Mouse (Mus musculus): ENCODE measurements around the gene Pom121l2. TPM values are rescaled to one million over a fixed set of nuclear protein-coding genes. Genes with fewer than 3 reads are reported as not detected.
A peak's percentile ranks its signal among the peaks of the same experiment; 100 is the strongest.

Gene Pom121l2
- polyA plus RNA-seq, 1 experiment from 2014 or later: 0.07 TPM

- Histone ChIP-seq H3K27me3 (replicated peaks) (no peaks in the 10 kb centered on the region), H3K36me3 (no peaks in the 10 kb centered on the region), H3K9ac (peak overlapping the region; percentile 79), H3K27ac (replicated peaks) (peak overlapping the region; percentile 81), H3K4me1 (peaks cover 42% of the 10 kb centered on the region), H3K4me2 (peak overlapping the region; percentile 78), H3K4me3 (peak overlapping the region; percentile 53), H3K9me3 (no peaks in the 10 kb centered on the region)
- WGBS: 4% methylated on average over 20 of the region's 23 CpGs
- no peak for ATAC-seq (ENCODE audit: extremely low read depth, insufficient number of reproducible peaks, low FRiP score, low TSS enrichment)
These were observed 55.4 kb downstream of the Pom121l2 start for GRCm38 (mm10) chr13:22036149-22036956.

- peak overlapping the region; percentile 81 for H3K27ac ChIP-seq (replicated peaks)
- H3K9ac ChIP-seq: peak overlapping the region; percentile 79
- ATAC-seq (ENCODE audit: extremely low read depth, insufficient number of reproducible peaks, low FRiP score, low TSS enrichment): no peak
- peak overlapping the region; percentile 78 for H3K4me2 ChIP-seq
- WGBS: 65% methylated on average over 3 of the region's 3 CpGs
- peaks cover 47% of the 10 kb centered on the region for H3K4me1 ChIP-seq
- no peaks in the 10 kb centered on the region for H3K36me3 ChIP-seq
- H3K4me3 ChIP-seq: peak overlapping the region; percentile 53
- no peaks in the 10 kb centered on the region for H3K27me3 ChIP-seq (replicated peaks)
- no peaks in the 10 kb centered on the region for H3K9me3 ChIP-seq
These were observed 56.0 kb downstream of the Pom121l2 start for GRCm38 (mm10) chr13:22036986-22037385.

GRCm38 (mm10) chr13:22037415-22037814 lies 56.4 kb downstream of the Pom121l2 start:
- WGBS: 80% methylated on average over 2 of the region's 2 CpGs
- Histone ChIP-seq H3K36me3 (no peaks in the 10 kb centered on the region), H3K9ac (no peak overlapping the region), H3K4me2 (peak overlapping the region; percentile 78; the same call in 1 of the 2 replicates), H3K9me3 (no peaks in the 10 kb centered on the region), H3K4me1 (peaks cover 50% of the 10 kb centered on the region), H3K27ac (replicated peaks) (no peak overlapping the region), H3K27me3 (replicated peaks) (no peaks in the 10 kb centered on the region), H3K4me3 (no peak overlapping the region)
- ATAC-seq (ENCODE audit: extremely low read depth, insufficient number of reproducible peaks, low FRiP score, low TSS enrichment): no peak

Small RNAs within 50 kb of the gene (microRNA-seq; reads per million reads assigned to microRNA genes)
- not detected for gene Gm44390

Other genes starting within 250 kb of the Pom121l2 start
- 0.45 and 0.96 TPM in 2 replicates for gene Hist1h4j, start 246.1 kb upstream of the Pom121l2 start, polyA plus RNA-seq (2015; fragmentation: Nextera tagmentation; extraction: Ambion mirVana)
- 1.3 TPM in 1 of 2 replicates, not detected in the other for gene Hist1h4k, start 230.7 kb upstream of the Pom121l2 start, polyA plus RNA-seq (2015; fragmentation: Nextera tagmentation; extraction: Ambion mirVana)
- gene Hist1h2ak, start 227.4 kb upstream of the Pom121l2 start, polyA plus RNA-seq (2015; fragmentation: Nextera tagmentation; extraction: Ambion mirVana): 9.5 and 15.8 TPM in 2 replicates
- 1.4 and 3.5 TPM in 2 replicates for gene Hist1h2bn, start 227.1 kb upstream of the Pom121l2 start, polyA plus RNA-seq (2015; fragmentation: Nextera tagmentation; extraction: Ambion mirVana)
- gene Hist1h1b, start 200.6 kb upstream of the Pom121l2 start, polyA plus RNA-seq (2015; fragmentation: Nextera tagmentation; extraction: Ambion mirVana): 13.1 and 13.2 TPM in 2 replicates
- 63.6 and 66.6 TPM in 2 replicates for gene Hist1h3i, start 197.8 kb upstream of the Pom121l2 start, polyA plus RNA-seq (2015; fragmentation: Nextera tagmentation; extraction: Ambion mirVana)
- 1.2 and 6.6 TPM in 2 replicates for gene Hist1h2an, start 194.0 kb upstream of the Pom121l2 start, polyA plus RNA-seq (2015; fragmentation: Nextera tagmentation; extraction: Ambion mirVana)
- 0.37 and 0.49 TPM in 2 replicates for gene Hist1h2bp, start 193.7 kb upstream of the Pom121l2 start, polyA plus RNA-seq (2015; fragmentation: Nextera tagmentation; extraction: Ambion mirVana)
- gene Hist1h2bq, start 171.0 kb upstream of the Pom121l2 start, polyA plus RNA-seq (2015; fragmentation: Nextera tagmentation; extraction: Ambion mirVana): 8.4 and 10.2 TPM in 2 replicates
- not detected in 2 replicates for gene Hist1h2ao, start 170.7 kb upstream of the Pom121l2 start, polyA plus RNA-seq (2015; fragmentation: Nextera tagmentation; extraction: Ambion mirVana)
- gene Hist1h4m, start 169.4 kb upstream of the Pom121l2 start, polyA plus RNA-seq (2015; fragmentation: Nextera tagmentation; extraction: Ambion mirVana): not detected in 2 replicates
- 11.2 and 15.6 TPM in 2 replicates for gene Hist1h4n, start 149.0 kb upstream of the Pom121l2 start, polyA plus RNA-seq (2015; fragmentation: Nextera tagmentation; extraction: Ambion mirVana)
- 1,655 and 1,669 TPM in 2 replicates for gene Hist1h2ap, start 147.7 kb upstream of the Pom121l2 start, polyA plus RNA-seq (2015; fragmentation: Nextera tagmentation; extraction: Ambion mirVana)
- 9.2 and 10.8 TPM in 2 replicates for gene Hist1h2br, start 147.5 kb upstream of the Pom121l2 start, polyA plus RNA-seq (2015; fragmentation: Nextera tagmentation; extraction: Ambion mirVana)
- gene Zfp184, start 36.1 kb upstream of the Pom121l2 start, polyA plus RNA-seq (2015; fragmentation: Nextera tagmentation; extraction: Ambion mirVana): 5.2 and 6.3 TPM in 2 replicates
- 0.59 and 3.3 TPM in 2 replicates for gene Prss16, start 28.5 kb downstream of the Pom121l2 start, polyA plus RNA-seq (2015; fragmentation: Nextera tagmentation; extraction: Ambion mirVana)
- gene Hist1h2ah, start 54.4 kb downstream of the Pom121l2 start, polyA plus RNA-seq (2015; fragmentation: Nextera tagmentation; extraction: Ambion mirVana): 4.1 and 11.0 TPM in 2 replicates
- 3.1 and 3.4 TPM in 2 replicates for gene Hist1h2bk, start 54.7 kb downstream of the Pom121l2 start, polyA plus RNA-seq (2015; fragmentation: Nextera tagmentation; extraction: Ambion mirVana)
- 10.8 and 11.3 TPM in 2 replicates for gene Hist1h4i, start 60.2 kb downstream of the Pom121l2 start, polyA plus RNA-seq (2015; fragmentation: Nextera tagmentation; extraction: Ambion mirVana)
- gene Hist1h2ag, start 61.8 kb downstream of the Pom121l2 start, polyA plus RNA-seq (2015; fragmentation: Nextera tagmentation; extraction: Ambion mirVana): 15.8 and 19.9 TPM in 2 replicates
- gene Hist1h2bj, start 62.0 kb downstream of the Pom121l2 start, polyA plus RNA-seq (2015; fragmentation: Nextera tagmentation; extraction: Ambion mirVana): 3.9 and 5.9 TPM in 2 replicates
- gene Vmn1r188, start 103.2 kb downstream of the Pom121l2 start, polyA plus RNA-seq (2015; fragmentation: Nextera tagmentation; extraction: Ambion mirVana): not detected in 2 replicates
- gene Vmn1r189, start 124.6 kb downstream of the Pom121l2 start, polyA plus RNA-seq (2015; fragmentation: Nextera tagmentation; extraction: Ambion mirVana): not detected in 2 replicates
- not detected in 2 replicates for gene Vmn1r191, start 202.8 kb downstream of the Pom121l2 start, polyA plus RNA-seq (2015; fragmentation: Nextera tagmentation; extraction: Ambion mirVana)
- gene Vmn1r192, start 209.9 kb downstream of the Pom121l2 start, polyA plus RNA-seq (2015; fragmentation: Nextera tagmentation; extraction: Ambion mirVana): not detected in 2 replicates
- not detected in 2 replicates for gene Vmn1r193, start 242.0 kb downstream of the Pom121l2 start, polyA plus RNA-seq (2015; fragmentation: Nextera tagmentation; extraction: Ambion mirVana)